Mouse (Mus musculus): Measurements from ENCODE around the gene St6galnac4. TPM values are rescaled to one million over a fixed set of nuclear protein-coding genes. Genes with fewer than 3 reads are reported as not detected.

Gene St6galnac4
- polyA plus RNA-seq, 1 experiment from 2014 or later: 35.1 TPM

DNA sequence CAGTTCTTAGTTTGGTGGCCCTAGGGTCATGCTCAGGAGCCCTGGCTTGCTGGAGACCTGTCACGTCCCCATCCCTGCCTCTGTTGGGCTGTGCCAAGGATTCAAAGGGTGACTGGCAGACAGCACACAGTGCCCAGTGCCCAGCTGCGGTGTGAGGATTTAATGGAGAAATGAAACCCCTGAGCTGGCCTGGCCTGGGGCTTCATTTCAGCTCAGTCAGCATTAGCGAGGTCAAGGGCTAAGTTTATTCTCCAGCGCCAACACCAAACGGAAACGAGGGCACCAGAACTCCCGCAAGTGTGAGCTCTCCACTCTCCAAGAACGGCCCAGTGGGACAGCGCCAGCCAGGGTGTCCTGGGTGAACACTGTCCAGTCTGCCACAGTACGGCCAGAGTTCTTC is 3.3 kb downstream of the St6galnac4 start:
- no peaks in the 10 kb centered on the region for H3K27me3 ChIP-seq (ENCODE audit: control insufficient read depth, insufficient read depth, low read length)
- no peaks in the 10 kb centered on the region for H3K36me3 ChIP-seq (ENCODE audit: control insufficient read depth, insufficient read depth, low read length)
- no peaks in the 10 kb centered on the region for H3K9me3 ChIP-seq (ENCODE audit: control insufficient read depth, low read length)
- H3K27ac ChIP-seq (ENCODE audit: low read depth, low read length): no peak overlapping the region
- H3K4me3 ChIP-seq (ENCODE audit: low read depth, low read length): no peak overlapping the region
- peaks cover 12% of the 10 kb centered on the region; the same call in 1 of the 2 replicates for H3K4me1 ChIP-seq (ENCODE audit: control insufficient read depth, insufficient read depth, low read length)
- ATAC-seq (ENCODE audit: low read depth): no peak
- WGBS: 77% methylated on average over 10 of the region's 10 CpGs
- no peak overlapping the region for H3K9ac ChIP-seq (replicated peaks; ENCODE audit: low read depth, low read length)
- H3K4me2 ChIP-seq (ENCODE audit: low read depth, low read length): no peak overlapping the region

GRCm38 (mm10) chr2:32591249-32591648 is 4.4 kb downstream of the St6galnac4 start:
- Histone ChIP-seq H3K36me3 (ENCODE audit: control insufficient read depth, insufficient read depth, low read length) (no peaks in the 10 kb centered on the region), H3K4me2 (ENCODE audit: low read depth, low read length) (no peak overlapping the region), H3K9ac (replicated peaks; ENCODE audit: low read depth, low read length) (no peak overlapping the region), H3K27me3 (ENCODE audit: control insufficient read depth, insufficient read depth, low read length) (no peaks in the 10 kb centered on the region), H3K27ac (ENCODE audit: low read depth, low read length) (no peak overlapping the region), H3K4me3 (ENCODE audit: low read depth, low read length) (no peak overlapping the region), H3K4me1 (ENCODE audit: control insufficient read depth, insufficient read depth, low read length) (peaks cover 12% of the 10 kb centered on the region; the same call in 1 of the 2 replicates), H3K9me3 (ENCODE audit: control insufficient read depth, low read length) (no peaks in the 10 kb centered on the region)
- WGBS: 80% methylated on average over 6 of the region's 6 CpGs
- ATAC-seq (ENCODE audit: low read depth): no peak

- H3K9ac ChIP-seq (replicated peaks; ENCODE audit: low read depth, low read length): no peak overlapping the region
- no peaks in the 10 kb centered on the region for H3K27me3 ChIP-seq (ENCODE audit: control insufficient read depth, insufficient read depth, low read length)
- H3K36me3 ChIP-seq (ENCODE audit: control insufficient read depth, insufficient read depth, low read length): peaks cover 6% of the 10 kb centered on the region; the same call in 1 of the 2 replicates
- no peaks in the 10 kb centered on the region for H3K9me3 ChIP-seq (ENCODE audit: control insufficient read depth, low read length)
- no peak overlapping the region for H3K27ac ChIP-seq (ENCODE audit: low read depth, low read length)
- H3K4me3 ChIP-seq (ENCODE audit: low read depth, low read length): no peak overlapping the region
- no peak for ATAC-seq (ENCODE audit: low read depth)
- H3K4me2 ChIP-seq (ENCODE audit: low read depth, low read length): no peak overlapping the region
- 72% methylated on average over 13 of the region's 13 CpGs for WGBS
- no peaks in the 10 kb centered on the region for H3K4me1 ChIP-seq (ENCODE audit: control insufficient read depth, insufficient read depth, low read length)
Measured at GRCm38 (mm10) chr2:32596725-32597124, 9.8 kb downstream of the St6galnac4 start.

DNA sequence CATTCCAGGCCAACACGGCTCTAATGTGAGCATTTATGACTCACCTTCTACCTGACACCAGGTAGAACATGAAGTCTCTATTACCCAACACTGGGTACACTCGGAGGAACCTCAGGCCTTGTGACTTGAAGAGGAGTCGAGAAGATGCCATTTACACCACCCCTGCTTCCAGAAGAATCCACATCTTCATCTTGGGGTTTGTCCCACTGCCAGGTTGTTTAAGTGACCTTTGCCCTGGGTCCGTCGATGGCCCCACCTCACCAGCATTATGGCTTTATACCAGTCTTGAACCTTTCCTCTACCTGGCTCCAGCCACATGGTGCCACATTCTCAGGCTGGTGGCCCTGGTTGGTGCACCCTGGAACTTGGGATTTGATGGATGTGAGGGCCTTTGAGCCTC is 10.4 kb downstream of the St6galnac4 start:
- no peak for ATAC-seq (ENCODE audit: low read depth)
- Histone ChIP-seq H3K9ac (replicated peaks; ENCODE audit: low read depth, low read length) (0 out of 2 replicates have a peak overlapping the region, but pooled peaks have one; percentile 11), H3K36me3 (ENCODE audit: control insufficient read depth, insufficient read depth, low read length) (peaks cover 6% of the 10 kb centered on the region; the same call in 1 of the 2 replicates), H3K4me3 (ENCODE audit: low read depth, low read length) (no peak overlapping the region), H3K4me1 (ENCODE audit: control insufficient read depth, insufficient read depth, low read length) (no peaks in the 10 kb centered on the region), H3K27ac (ENCODE audit: low read depth, low read length) (no peak overlapping the region), H3K9me3 (ENCODE audit: control insufficient read depth, low read length) (no peaks in the 10 kb centered on the region), H3K27me3 (ENCODE audit: control insufficient read depth, insufficient read depth, low read length) (no peaks in the 10 kb centered on the region), H3K4me2 (ENCODE audit: low read depth, low read length) (no peak overlapping the region)
- WGBS: 88% methylated on average over 5 of the region's 5 CpGs

- Histone ChIP-seq H3K4me2 (ENCODE audit: low read depth, low read length) (no peak overlapping the region), H3K4me1 (ENCODE audit: control insufficient read depth, insufficient read depth, low read length) (no peaks in the 10 kb centered on the region), H3K27me3 (ENCODE audit: control insufficient read depth, insufficient read depth, low read length) (no peaks in the 10 kb centered on the region), H3K27ac (ENCODE audit: low read depth, low read length) (no peak overlapping the region), H3K4me3 (ENCODE audit: low read depth, low read length) (no peak overlapping the region), H3K9ac (replicated peaks; ENCODE audit: low read depth, low read length) (no peak overlapping the region), H3K36me3 (ENCODE audit: control insufficient read depth, insufficient read depth, low read length) (peaks cover 6% of the 10 kb centered on the region; the same call in 1 of the 2 replicates), H3K9me3 (ENCODE audit: control insufficient read depth, low read length) (no peaks in the 10 kb centered on the region)
- no peak for ATAC-seq (ENCODE audit: low read depth)
- 89% methylated on average over 5 of the region's 5 CpGs for WGBS
Measured at GRCm38 (mm10) chr2:32597699-32598098, 10.8 kb downstream of the St6galnac4 start.

DNA sequence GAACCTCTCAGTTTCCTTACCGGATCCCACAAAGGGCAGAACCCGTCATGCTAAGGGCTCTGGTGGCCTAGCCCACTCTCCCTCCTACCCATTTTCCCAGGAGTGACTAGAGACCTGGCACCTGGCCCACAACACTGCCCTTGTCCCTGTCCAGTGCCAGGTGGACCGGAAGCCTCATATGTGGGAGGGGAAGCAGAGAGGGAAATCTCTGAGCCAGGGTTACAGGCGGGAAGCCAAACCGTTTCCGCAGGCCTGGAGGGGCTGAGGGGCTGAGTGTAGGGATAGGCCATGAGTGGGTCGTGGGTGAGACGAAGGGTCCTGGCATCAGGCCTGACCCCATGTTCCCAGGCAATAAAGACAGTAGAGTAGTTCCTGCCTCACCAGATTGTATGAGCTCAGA is 11.6 kb downstream of the St6galnac4 start:
- H3K4me1 ChIP-seq (ENCODE audit: control insufficient read depth, insufficient read depth, low read length): no peaks in the 10 kb centered on the region
- no peak overlapping the region for H3K4me3 ChIP-seq (ENCODE audit: low read depth, low read length)
- H3K9me3 ChIP-seq (ENCODE audit: control insufficient read depth, low read length): no peaks in the 10 kb centered on the region
- H3K36me3 ChIP-seq (ENCODE audit: control insufficient read depth, insufficient read depth, low read length): peaks cover 6% of the 10 kb centered on the region; the same call in 1 of the 2 replicates
- H3K27me3 ChIP-seq (ENCODE audit: control insufficient read depth, insufficient read depth, low read length): no peaks in the 10 kb centered on the region
- H3K9ac ChIP-seq (replicated peaks; ENCODE audit: low read depth, low read length): no peak overlapping the region
- H3K4me2 ChIP-seq (ENCODE audit: low read depth, low read length): no peak overlapping the region
- ATAC-seq (ENCODE audit: low read depth): no peak
- no peak overlapping the region for H3K27ac ChIP-seq (ENCODE audit: low read depth, low read length)
- 87% methylated on average over 8 of the region's 8 CpGs for WGBS

- Histone ChIP-seq H3K9ac (replicated peaks; ENCODE audit: low read depth, low read length) (no peak within 1 kb of the TSS), H3K4me3 (ENCODE audit: low read depth, low read length) (no peak within 1 kb of the TSS), H3K27ac (ENCODE audit: low read depth, low read length) (no peak within 1 kb of the TSS), H3K4me1 (ENCODE audit: control insufficient read depth, insufficient read depth, low read length) (no peaks in the 10 kb centered on the region), H3K27me3 (ENCODE audit: control insufficient read depth, insufficient read depth, low read length) (no peaks in the 10 kb centered on the region), H3K36me3 (ENCODE audit: control insufficient read depth, insufficient read depth, low read length) (peaks cover 6% of the 10 kb centered on the region; the same call in 1 of the 2 replicates), H3K9me3 (ENCODE audit: control insufficient read depth, low read length) (no peaks in the 10 kb centered on the region), H3K4me2 (ENCODE audit: low read depth, low read length) (no peak within 1 kb of the TSS)
- WGBS: 96% methylated on average over 3 of the region's 3 CpGs
- no peak for ATAC-seq (ENCODE audit: low read depth)
Measured at GRCm38 (mm10) chr2:32599409-32599808, 12.5 kb downstream of the St6galnac4 start, which contains the start of gene St6galnac6. Gene St6galnac6 (plus strand): TSS chr2:32599709.

DNA sequence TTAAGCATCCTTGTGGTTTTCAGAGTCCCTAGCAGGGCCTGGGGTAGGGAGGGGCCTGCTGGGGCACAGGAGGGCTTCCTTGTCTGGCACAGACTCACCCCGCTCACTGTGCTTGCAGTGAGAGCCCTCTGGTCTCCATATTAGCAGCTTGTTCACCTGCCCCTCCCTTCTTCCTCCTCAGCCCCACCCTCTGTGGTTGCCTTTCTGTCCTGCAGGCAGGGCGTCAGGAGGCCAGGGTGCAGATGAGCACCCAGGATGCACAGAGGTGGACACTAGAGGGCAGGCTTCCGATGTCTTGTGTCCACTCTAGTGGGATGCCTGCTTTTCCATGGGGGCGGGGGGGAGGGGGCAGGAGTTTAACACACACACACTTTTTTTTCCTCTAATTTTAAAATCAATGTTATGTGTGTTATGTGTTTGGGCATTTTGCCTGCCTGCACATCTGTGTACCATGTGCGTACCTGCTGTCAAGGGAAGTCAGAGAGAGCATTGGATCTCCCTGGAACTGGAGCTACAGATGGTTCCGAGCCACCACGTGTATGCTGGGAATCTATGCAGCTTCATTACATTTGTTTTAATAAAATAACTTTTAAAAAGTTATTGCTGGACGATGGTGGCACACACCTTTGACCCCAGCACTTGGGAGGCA is 14.6 kb downstream of the St6galnac4 start:
- no peak for ATAC-seq (ENCODE audit: low read depth)

DNA sequence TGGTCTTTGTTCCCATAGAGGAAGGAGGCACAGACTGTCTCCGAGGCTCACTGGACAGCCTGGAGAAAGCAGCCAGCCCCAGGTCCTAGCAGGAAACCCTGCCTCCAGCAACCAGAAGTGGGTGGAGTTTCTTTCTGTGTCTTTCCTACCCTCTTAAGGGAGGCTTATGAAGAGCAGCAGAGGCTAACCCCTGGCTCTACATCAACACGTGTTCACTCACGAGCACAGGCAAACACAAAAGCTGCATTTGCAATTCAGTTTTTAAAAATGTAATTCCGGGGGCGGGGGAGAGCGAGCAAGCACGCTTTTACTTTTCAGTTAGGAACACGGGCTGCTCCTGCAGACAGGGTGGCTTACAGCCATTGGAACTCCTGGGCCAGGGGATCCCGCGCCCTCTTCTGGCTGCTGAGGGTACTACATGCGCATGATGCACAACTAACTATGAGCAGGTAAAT is 15.7 kb downstream of the St6galnac4 start:
- Histone ChIP-seq H3K4me3 (ENCODE audit: low read depth, low read length) (no peak overlapping the region), H3K9ac (replicated peaks; ENCODE audit: low read depth, low read length) (no peak overlapping the region), H3K36me3 (ENCODE audit: control insufficient read depth, insufficient read depth, low read length) (no peaks in the 10 kb centered on the region), H3K4me1 (ENCODE audit: control insufficient read depth, insufficient read depth, low read length) (peaks cover 4% of the 10 kb centered on the region), H3K9me3 (ENCODE audit: control insufficient read depth, low read length) (no peaks in the 10 kb centered on the region), H3K27me3 (ENCODE audit: control insufficient read depth, insufficient read depth, low read length) (no peaks in the 10 kb centered on the region), H3K4me2 (ENCODE audit: low read depth, low read length) (peak overlapping the region; percentile 30; the same call in 1 of the 2 replicates), H3K27ac (ENCODE audit: low read depth, low read length) (no peak overlapping the region)
- 0% methylated on average over 11 of the region's 11 CpGs for WGBS
- ATAC-seq (ENCODE audit: low read depth): no peak

More for the DNA sequence above, 14.6 kb downstream of the St6galnac4 start:
- no peak overlapping the region for H3K27ac ChIP-seq (ENCODE audit: low read depth, low read length)
- H3K4me3 ChIP-seq (ENCODE audit: low read depth, low read length): no peak overlapping the region
- H3K4me1 ChIP-seq (ENCODE audit: control insufficient read depth, insufficient read depth, low read length): no peaks in the 10 kb centered on the region
- no peak overlapping the region for H3K9ac ChIP-seq (replicated peaks; ENCODE audit: low read depth, low read length)
- no peaks in the 10 kb centered on the region for H3K27me3 ChIP-seq (ENCODE audit: control insufficient read depth, insufficient read depth, low read length)
- H3K4me2 ChIP-seq (ENCODE audit: low read depth, low read length): no peak overlapping the region
- 47% methylated on average over 8 of the region's 8 CpGs for WGBS
- H3K9me3 ChIP-seq (ENCODE audit: control insufficient read depth, low read length): no peaks in the 10 kb centered on the region
- peaks cover 6% of the 10 kb centered on the region; the same call in 1 of the 2 replicates for H3K36me3 ChIP-seq (ENCODE audit: control insufficient read depth, insufficient read depth, low read length)
